Mouse (Mus musculus) liver, embryonic 14.5 days (tissue): ENCODE results near the gene Tmem232. TPM values are rescaled to one million over a fixed set of nuclear protein-coding genes. Genes with fewer than 3 reads are reported as not detected.
"Not testable (repeated sequence)": the region's sequence is repeated elsewhere in the genome, so short reads cannot be mapped to it uniquely, and the experiment has no call there.

Experiments
- ATAC-seq: fragments of 200-750 bp; cut with Nextera tagmentation; 2 replicates; pipeline ENCODE4 v1.8.0; 2017; ENCODE audit warnings: moderate number of reproducible peaks, mild to moderate bottlenecking, moderate library complexity; ENCODE audit not compliant: insufficient read depth
- DNase-seq, 3 experiments: peaks; one replicate each; pipeline ENCODE4 v3.0.0-alpha.2; 2012 to 2013; ENCODE audit warnings: low read depth in 3 of 3, low spot score in 3 of 3
- H3K27ac ChIP-seq: fragments of 300-500 bp; sonication (generic); 2 replicates; pipeline ENCODE4 v1.5.1; 2014; ENCODE audit warnings: moderate library complexity, mild to moderate bottlenecking, control low read depth, inconsistent platforms
- H3K27me3 ChIP-seq: fragments of 300-500 bp; sonication (generic); 2 replicates; pipeline ENCODE4 v1.6.1; 2014; ENCODE audit warnings: mild to moderate bottlenecking, low read length, moderate library complexity; ENCODE audit not compliant: control insufficient read depth, insufficient read depth
- H3K36me3 ChIP-seq: fragments of 300-500 bp; sonication (generic); replicated peaks from 2 replicates; pipeline ENCODE4 v1.6.1; 2014; ENCODE audit warnings: low read depth; ENCODE audit not compliant: control insufficient read depth, insufficient read depth
- H3K4me1 ChIP-seq, 2 experiments: fragments of 200-500 bp in 1 of 2; fragments of 300-500 bp in 1 of 2; sonication (generic) in 1 of 2; replicated peaks; 2 replicates each; pipeline ENCODE4 v1.6.1; 2012 to 2014; ENCODE audit warnings: antibody characterized with exemption in 1 of 2, inconsistent platforms in 1 of 2, low read length in 1 of 2; ENCODE audit not compliant: control insufficient read depth in 2 of 2, insufficient read depth in 2 of 2
- H3K4me2 ChIP-seq: fragments of 300-500 bp; sonication (generic); 2 replicates; pipeline ENCODE4 v1.6.1; 2014; ENCODE audit warnings: low read depth, mild to moderate bottlenecking, control low read depth, moderate library complexity
- H3K4me3 ChIP-seq, 2 experiments: fragments of 200-500 bp in 1 of 2; fragments of 300-500 bp in 1 of 2; sonication (generic) in 1 of 2; 2 replicates each; pipeline ENCODE4 v1.5.1; 2012 to 2014; ENCODE audit warnings: low read depth in 2 of 2, low read length in 2 of 2, mild to moderate bottlenecking in 2 of 2, control low read depth in 1 of 2, inconsistent platforms in 1 of 2, moderate library complexity in 1 of 2; ENCODE audit not compliant: insufficient read depth in 1 of 2
- H3K9ac ChIP-seq: fragments of 300-500 bp; sonication (generic); replicated peaks from 2 replicates; pipeline ENCODE4 v1.6.1; 2014; ENCODE audit warnings: mild to moderate bottlenecking, control low read depth, moderate library complexity
- H3K9me3 ChIP-seq: fragments of 300-500 bp; sonication (generic); 2 replicates; pipeline ENCODE4 v1.6.1; 2016; ENCODE audit warnings: low read length, mixed read lengths; ENCODE audit not compliant: control insufficient read depth
- CTCF ChIP-seq: IDR thresholded peaks from 2 replicates; pipeline ENCODE4 v1.5.1; 2016; ENCODE audit warnings: antibody characterized with exemption, low read depth, control low read depth
- EP300 ChIP-seq: IDR thresholded peaks from 2 replicates; pipeline ENCODE4 v1.6.1; 2016; ENCODE audit warnings: antibody characterized with exemption, low read depth
- WGBS: fragments of 180-500 bp; shearing (Covaris S2); extraction: QIAGEN DNeasy Blood & Tissue Kit; methylation state at CpG from one replicate; pipeline ENCODE4 v1.1.7; 2014; ENCODE audit not compliant: insufficient replicate concordance; 5-methylcytosine and 5-hydroxymethylcytosine counted together
- polyA plus RNA-seq, 2 experiments: library from polyadenylated mRNA; depleted of rRNA in 1 of 2; stranded (reverse) in 1 of 2; unstranded in 1 of 2; fragments of >200 nt; fragmentation: Nextera tagmentation in 1 of 2; extraction: Ambion mirVana in 1 of 2; gene quantifications; 2 replicates each; pipeline versions ENCODE4 v1.2.1 to v1.2.3; 2012 to 2014

Tmem232 gene
- polyA plus RNA-seq, 2 experiments: not detected

DNA sequence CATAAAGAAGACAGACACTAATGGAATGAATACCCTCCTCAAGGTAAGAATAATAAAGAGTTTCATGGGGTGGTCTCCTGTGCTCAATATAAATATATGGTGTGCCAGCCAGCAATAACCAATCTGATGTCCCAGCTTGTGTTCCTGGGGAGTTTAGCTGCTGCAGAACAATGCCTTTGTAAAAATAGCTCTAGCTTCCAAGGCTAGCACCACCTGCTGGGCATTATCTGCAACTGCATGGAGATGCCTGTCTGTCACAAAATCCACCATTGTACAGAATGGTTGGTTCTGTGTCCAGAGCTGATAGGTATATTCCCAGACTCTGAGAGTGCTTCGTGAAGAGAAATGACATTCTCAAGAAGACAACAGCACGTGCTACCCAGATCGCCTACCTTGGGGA, 4.4 kb downstream of the Tmem232 start:
- Histone ChIP-seq H3K27ac (no peak overlapping the region), H3K4me3 (no peak overlapping the region), H3K4me2 (no peak overlapping the region), H3K27me3 (no peaks in the 10 kb centered on the region; the same call in 1 of the 2 replicates), H3K36me3 (no peaks in the 10 kb centered on the region), H3K9ac (no peak overlapping the region), H3K9me3 (no peaks in the 10 kb centered on the region), H3K4me1 (no peaks in the 10 kb centered on the region; a peak in 1 of 4 replicates)
- ATAC-seq (no peak), DNase-seq (no peak)
- TF ChIP-seq CTCF (peak; percentile 88), EP300 (no peak)
- WGBS: 10% methylated on average over 3 of the region's 3 CpGs

- H3K27ac ChIP-seq, ATAC-seq, H3K4me2 ChIP-seq, H3K4me1 ChIP-seq, H3K27me3 ChIP-seq, H3K36me3 ChIP-seq, H3K9me3 ChIP-seq, H3K9ac ChIP-seq, H3K4me3 ChIP-seq, DNase-seq: not testable (repeated sequence)
Measured at GRCm38 (mm10) chr17:65532381-65532780, 8.2 kb downstream of the Tmem232 start.

DNA sequence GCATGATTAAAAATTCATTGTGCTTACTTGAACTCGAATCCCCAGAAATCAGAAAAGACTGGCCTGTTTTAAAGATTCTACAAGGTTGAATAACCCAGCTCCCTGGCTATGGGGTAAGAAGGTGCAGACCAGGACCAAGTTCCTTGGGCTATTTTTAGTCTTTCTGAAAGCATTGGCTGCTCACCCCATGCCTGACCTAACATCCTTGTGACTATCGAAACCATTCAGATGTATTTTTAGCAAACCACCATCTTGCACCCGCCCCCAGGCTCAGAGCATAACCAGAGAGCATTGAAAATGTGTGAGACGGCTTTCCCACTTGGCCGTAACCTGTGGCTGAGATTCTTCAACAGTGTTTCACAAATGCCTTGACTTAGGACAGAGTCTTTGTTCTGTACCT, 13.1 kb downstream of the Tmem232 start:
- Histone ChIP-seq H3K4me2 (no peak overlapping the region), H3K36me3 (no peaks in the 10 kb centered on the region), H3K9ac (no peak overlapping the region), H3K27ac (no peak overlapping the region), H3K4me3 (no peak overlapping the region), H3K27me3 (no peaks in the 10 kb centered on the region), H3K9me3 (no peaks in the 10 kb centered on the region), H3K4me1 (no peaks in the 10 kb centered on the region)
- no peak for DNase-seq
- TF ChIP-seq EP300 (no peak), CTCF (no peak)
- 50% methylated on average over 5 of the region's 5 CpGs for WGBS
- ATAC-seq: no peak

GRCm38 (mm10) chr17:65513517-65513916, 27.1 kb downstream of the Tmem232 start:
- no peaks in the 10 kb centered on the region for H3K27me3 ChIP-seq
- no peaks in the 10 kb centered on the region for H3K9me3 ChIP-seq
- no peak for DNase-seq
- H3K4me1 ChIP-seq: no peaks in the 10 kb centered on the region
- no peak for ATAC-seq
- H3K36me3 ChIP-seq: no peaks in the 10 kb centered on the region
- H3K27ac ChIP-seq: no peak overlapping the region
- TF ChIP-seq EP300 (no peak), CTCF (no peak)
- no peak overlapping the region for H3K4me3 ChIP-seq
- H3K9ac ChIP-seq: no peak overlapping the region
- 61% methylated on average over 3 of the region's 3 CpGs for WGBS
- no peak overlapping the region for H3K4me2 ChIP-seq

DNA sequence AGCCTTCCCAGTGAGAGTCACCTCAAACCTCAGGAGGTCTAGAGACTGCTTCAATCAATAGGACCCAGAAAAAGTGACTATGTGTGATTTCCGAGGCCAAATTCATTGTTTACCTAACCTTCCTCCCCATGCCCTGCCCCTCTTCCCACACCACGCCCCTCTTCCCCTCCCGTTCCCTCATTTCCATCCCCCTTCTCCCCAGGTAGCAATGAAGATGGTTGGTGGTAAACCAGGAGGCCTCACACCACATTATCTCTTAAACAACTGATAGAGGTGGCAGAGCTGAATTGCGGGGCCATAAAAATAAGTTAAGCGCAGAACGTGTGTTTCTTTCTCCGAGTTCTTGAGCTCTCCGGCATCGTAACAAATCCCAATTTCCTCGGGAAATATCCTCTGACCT, 55.9 kb downstream of the Tmem232 start:
- no peak overlapping the region for H3K9ac ChIP-seq
- DNase-seq (no peak), ATAC-seq (no peak)
- TF ChIP-seq CTCF (no peak), EP300 (no peak)
- no peak overlapping the region for H3K4me2 ChIP-seq
- H3K4me1 ChIP-seq: no peaks in the 10 kb centered on the region
- no peaks in the 10 kb centered on the region for H3K27me3 ChIP-seq
- no peaks in the 10 kb centered on the region for H3K36me3 ChIP-seq
- no peak overlapping the region for H3K4me3 ChIP-seq
- WGBS: 40% methylated on average over 10 of the region's 10 CpGs
- no peaks in the 10 kb centered on the region for H3K9me3 ChIP-seq
- H3K27ac ChIP-seq: no peak overlapping the region

DNA sequence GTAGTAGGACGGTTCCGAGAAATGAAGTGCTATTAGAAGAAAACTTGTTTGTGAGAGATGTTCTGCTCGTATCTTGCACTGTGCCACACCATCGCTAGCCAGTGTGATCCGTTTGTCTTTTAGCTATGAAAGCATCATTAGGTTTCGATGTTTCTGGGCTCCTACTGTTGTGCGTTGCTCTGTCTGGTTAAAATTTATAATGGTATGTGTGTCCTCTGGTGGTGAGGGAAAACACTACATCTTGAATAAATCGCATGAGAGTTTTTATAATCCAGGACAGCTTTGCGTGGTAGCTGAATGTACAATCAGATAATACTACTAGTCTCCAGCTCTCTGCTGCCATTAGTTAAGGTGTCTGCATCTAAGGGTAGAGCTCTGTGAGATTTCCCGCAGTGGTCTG, 63.8 kb downstream of the Tmem232 start:
- no peak overlapping the region for H3K27ac ChIP-seq
- H3K4me1 ChIP-seq: no peaks in the 10 kb centered on the region
- no peak overlapping the region for H3K4me2 ChIP-seq
- 74% methylated on average over 10 of the region's 10 CpGs for WGBS
- no peak for TF ChIP-seq CTCF
- no peak for TF ChIP-seq EP300
- no peaks in the 10 kb centered on the region for H3K9me3 ChIP-seq
- H3K36me3 ChIP-seq: no peaks in the 10 kb centered on the region
- ATAC-seq (no peak), DNase-seq (no peak)
- no peaks in the 10 kb centered on the region for H3K27me3 ChIP-seq
- H3K4me3 ChIP-seq: no peak overlapping the region
- no peak overlapping the region for H3K9ac ChIP-seq
